Mouse (Mus musculus) lung, adult 10 weeks (tissue): ENCODE data around the gene Pgbd1. TPM values are rescaled to one million over a fixed set of nuclear protein-coding genes. Genes with fewer than 3 reads are reported as not detected.

Experiments
- polyA plus RNA-seq: library from polyadenylated mRNA; stranded (reverse); fragments of 350-450 nt; fragmentation: Illumina TruSeq; extraction: RNeasy Lipid Tissue Mini Kit (QIAGEN cat#74804); gene quantifications from one replicate; pipeline ENCODE4 v1.2.3, GENCODE M21; 2014; ENCODE audit warnings: low read depth, low replicate concordance; ENCODE audit not compliant: insufficient read depth

Gene Pgbd1
- 1.1 TPM for polyA plus RNA-seq

GRCm38 (mm10) chr13:21440503-21441206, at the start of gene Pgbd1:
Gene Pgbd1, minus strand, starts transcription at chr13:21441058.

DNA sequence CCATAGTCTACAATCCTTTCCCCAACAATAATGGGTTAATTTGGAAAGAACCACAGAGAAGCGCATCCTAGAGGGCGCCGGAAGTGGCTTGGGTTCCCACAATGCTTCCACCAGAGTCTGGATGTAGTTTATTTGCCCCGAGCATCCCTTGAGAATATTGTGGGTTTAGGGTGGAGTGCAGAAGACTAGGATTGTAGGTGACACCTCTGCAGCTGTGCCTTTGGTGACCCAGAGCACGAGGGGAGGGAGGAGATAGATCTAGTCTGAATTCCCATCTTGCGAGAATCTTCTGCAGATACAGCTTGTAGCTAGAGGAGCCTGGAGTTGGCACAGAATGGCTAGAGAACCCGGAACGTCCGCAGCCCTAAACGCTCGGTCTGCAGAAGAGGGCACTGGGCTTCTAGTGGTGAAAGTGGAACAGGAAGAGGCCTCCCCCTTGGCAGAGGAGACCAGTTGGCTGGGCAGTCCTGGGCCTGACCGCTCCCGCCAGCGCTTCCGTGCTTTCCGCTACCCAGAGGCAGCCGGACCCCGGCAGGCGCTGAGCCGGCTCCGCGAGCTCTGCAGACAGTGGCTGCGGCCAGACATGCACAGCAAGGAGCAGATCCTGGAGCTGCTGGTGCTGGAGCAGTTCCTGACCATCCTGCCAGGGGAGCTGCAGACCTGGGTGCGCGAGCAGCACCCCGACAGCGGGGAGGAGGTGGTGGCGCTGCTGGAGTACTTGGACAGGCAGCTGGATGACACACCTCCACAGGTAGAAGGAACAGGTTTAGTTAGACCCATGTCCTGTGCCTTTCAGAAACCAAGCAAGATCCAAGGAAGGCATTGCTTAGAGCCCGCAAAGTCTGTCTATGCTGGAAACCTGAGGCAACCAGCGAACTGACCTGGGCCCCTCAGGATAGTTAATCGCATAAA, 38.2 kb upstream of the Pgbd1 start, which contains the start of the genes Zkscan4 and Gm10065:
Gene Zkscan4 (plus strand): TSS at position 149 of the 912 bp plus-strand sequence.
Gene Gm10065 (minus strand): TSS at position 683 of the 912 bp plus-strand sequence.

DNA sequence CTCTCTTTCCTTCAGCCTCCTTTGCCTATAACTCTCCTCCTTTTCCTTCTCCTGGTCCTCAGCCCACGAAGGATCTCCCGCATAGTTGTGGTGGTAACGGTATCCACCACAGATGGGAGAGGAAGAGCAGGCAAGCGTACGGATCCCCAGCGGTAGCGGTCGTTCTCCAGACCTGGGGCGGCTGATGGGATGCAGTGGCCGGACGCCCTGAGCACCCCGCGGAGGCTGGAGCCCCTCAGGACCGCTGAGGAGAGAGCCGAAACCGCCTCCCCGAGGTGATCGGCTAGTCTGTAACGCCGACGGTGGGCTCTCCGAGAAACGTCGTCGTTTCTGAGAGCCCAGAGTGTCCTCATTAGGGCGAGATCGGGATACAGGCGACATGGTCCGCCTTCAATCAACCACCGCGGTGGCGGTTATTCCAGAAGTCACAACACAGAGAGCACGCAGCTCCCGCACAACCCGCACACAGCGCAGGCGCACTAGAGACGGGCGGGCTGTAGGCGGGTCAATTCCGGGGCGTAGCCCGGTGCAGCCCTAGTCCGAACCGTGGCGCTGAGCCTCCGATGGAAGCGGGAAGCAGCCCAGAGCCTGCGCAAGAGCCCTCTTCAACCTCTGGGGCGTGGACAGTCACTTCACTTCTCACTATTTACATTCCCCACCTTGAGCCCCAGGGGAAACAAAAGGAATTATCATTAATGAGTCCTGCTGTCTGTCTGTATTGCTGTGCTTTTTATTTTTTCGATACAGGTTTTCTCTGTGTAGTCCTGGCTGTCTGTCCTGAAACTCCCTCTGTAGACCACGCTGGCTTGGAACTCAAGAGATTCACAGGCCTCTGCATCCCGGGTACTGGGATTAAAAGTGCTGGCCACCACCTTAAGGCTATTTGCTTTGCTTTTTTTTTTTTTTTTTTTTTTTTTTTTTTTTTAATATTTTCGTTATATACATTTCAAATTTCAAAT, 27.5 kb upstream of the Pgbd1 start, which contains the start of gene Nkapl:
Gene Nkapl (minus strand): TSS at position 449 of the 959 bp plus-strand sequence.

DNA sequence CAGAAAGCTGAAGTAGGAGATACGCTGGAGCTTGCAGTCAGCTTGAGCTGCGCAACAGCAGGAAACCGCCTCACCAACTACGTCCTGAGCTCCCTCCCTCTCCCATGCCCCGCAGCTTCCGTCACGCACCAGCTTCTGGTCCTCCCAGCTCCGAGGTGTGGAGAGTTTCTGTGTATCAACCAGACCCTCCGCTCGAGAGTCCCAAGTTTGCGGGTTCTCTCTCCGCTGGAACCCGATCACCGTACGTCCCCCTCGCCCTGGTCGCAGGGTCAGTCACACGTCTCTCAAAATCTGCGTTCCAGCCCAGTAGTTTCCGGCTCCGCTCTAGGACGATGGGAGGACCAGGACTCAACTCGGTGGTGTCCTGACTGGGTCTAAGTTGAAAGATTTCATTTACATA, 12.6 kb upstream of the Pgbd1 start, which contains the start of gene Zscan26:
Gene Zscan26 (minus strand): TSS at position 282 of the 400 bp plus-strand sequence.

DNA sequence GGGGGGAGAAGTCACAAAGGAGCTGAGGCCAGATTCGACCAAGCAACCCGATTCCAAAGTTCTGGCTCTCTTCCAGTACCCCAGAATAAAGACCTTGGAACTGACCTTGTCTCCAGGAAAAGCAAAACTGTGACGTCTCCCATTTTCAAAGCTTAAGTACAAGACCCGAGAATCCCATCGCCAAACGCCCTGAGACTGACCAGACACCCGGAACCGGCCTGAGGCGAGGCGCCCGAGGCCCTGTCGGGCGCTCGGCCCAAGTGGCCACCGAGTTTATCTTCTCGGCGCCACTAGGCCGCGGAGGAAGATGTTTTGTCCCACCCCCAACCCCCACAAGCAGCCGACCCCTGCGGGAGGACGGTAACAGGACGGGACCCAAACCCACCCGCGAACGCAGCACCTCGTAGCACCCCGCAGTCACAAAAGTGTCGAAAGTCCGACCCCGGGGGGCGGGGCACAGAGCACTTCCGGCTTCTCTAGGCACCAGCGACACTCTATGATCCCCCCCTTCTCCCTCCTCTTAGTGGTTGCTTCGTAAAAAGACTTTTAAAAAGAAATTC, 38.5 kb downstream of the Pgbd1 start, which contains the start of gene Zkscan3:
Gene Zkscan3 (minus strand): TSS at position 469 of the 560 bp plus-strand sequence.

Other genes starting within 250 kb of the Pgbd1 start
- not detected for gene Gpx5, start 148.3 kb downstream of the Pgbd1 start, polyA plus RNA-seq
- gene Gpx6, start 128.9 kb downstream of the Pgbd1 start, polyA plus RNA-seq: not detected
- not detected for gene Olfr1367, start 94.1 kb downstream of the Pgbd1 start, polyA plus RNA-seq
- gene Zscan12, start 78.2 kb downstream of the Pgbd1 start, polyA plus RNA-seq: 4.6 TPM
- 20.6 TPM for gene Zkscan3, start 38.3 kb downstream of the Pgbd1 start, polyA plus RNA-seq
- 19.4 TPM for gene Zscan26, start 12.7 kb upstream of the Pgbd1 start, polyA plus RNA-seq
- gene Nkapl, start 27.5 kb upstream of the Pgbd1 start, polyA plus RNA-seq: 0.95 TPM
- 2.1 TPM for gene Zkscan4, start 37.8 kb upstream of the Pgbd1 start, polyA plus RNA-seq
- gene Gm10065, start 38.4 kb upstream of the Pgbd1 start, polyA plus RNA-seq: not detected
- 0.23 TPM for gene AK157302, start 54.2 kb upstream of the Pgbd1 start, polyA plus RNA-seq
- 1.6 TPM for gene Gm11273, start 60.4 kb upstream of the Pgbd1 start, polyA plus RNA-seq
- gene Zkscan8, start 90.1 kb upstream of the Pgbd1 start, polyA plus RNA-seq: 1.7 TPM
- not detected for gene Olfr1366, start 101.8 kb upstream of the Pgbd1 start, polyA plus RNA-seq
- not detected for gene Olfr1535, start 118.8 kb upstream of the Pgbd1 start, polyA plus RNA-seq
- not detected for gene Olfr1364, start 140.7 kb upstream of the Pgbd1 start, polyA plus RNA-seq
- gene Olfr1362, start 173.0 kb upstream of the Pgbd1 start, polyA plus RNA-seq: not detected
- gene Olfr11, start 201.5 kb upstream of the Pgbd1 start, polyA plus RNA-seq: not detected
- not detected for gene Olfr1361, start 222.3 kb upstream of the Pgbd1 start, polyA plus RNA-seq
- gene Olfr1360, start 236.3 kb upstream of the Pgbd1 start, polyA plus RNA-seq: not detected